Mouse (Mus musculus) kidney, postnatal 0 days (tissue): ENCODE data around the gene Reck. TPM values are rescaled to one million over a fixed set of nuclear protein-coding genes. Genes with fewer than 3 reads are reported as not detected.

Experiments used
- ATAC-seq: fragments of 200-750 bp; cut with Nextera tagmentation; replicated peaks from 2 replicates; pipeline ENCODE4 v1.8.0; 2017; ENCODE audit warnings: low read depth, moderate number of reproducible peaks, moderate TSS enrichment, moderate library complexity; ENCODE audit not compliant: low FRiP score
- DNase-seq: peaks from one replicate; pipeline ENCODE4 v3.0.0-alpha.2; 2016; ENCODE audit warnings: low spot score
- H3K27ac ChIP-seq: fragments of 300-500 bp; sonication (generic); 2 replicates; pipeline ENCODE4 v1.5.1; 2014; ENCODE audit warnings: mild to moderate bottlenecking
- H3K27me3 ChIP-seq: fragments of 300-500 bp; sonication (generic); 2 replicates; pipeline ENCODE4 v1.6.1; 2014; ENCODE audit warnings: low read length, mixed read lengths; ENCODE audit not compliant: insufficient read depth
- H3K36me3 ChIP-seq: fragments of 300-500 bp; sonication (generic); 2 replicates; pipeline ENCODE4 v1.6.1; 2014; ENCODE audit warnings: low read length, mixed read lengths; ENCODE audit not compliant: insufficient read depth
- H3K4me1 ChIP-seq: fragments of 300-500 bp; sonication (generic); replicated peaks from 2 replicates; pipeline ENCODE4 v1.6.1; 2014; ENCODE audit warnings: antibody characterized with exemption, low read length, mixed read lengths; ENCODE audit not compliant: insufficient read depth
- H3K4me2 ChIP-seq: fragments of 300-500 bp; sonication (generic); 2 replicates; pipeline ENCODE4 v1.6.1; 2014; ENCODE audit warnings: mild to moderate bottlenecking, low read length, moderate library complexity, mixed read lengths
- H3K4me3 ChIP-seq: fragments of 300-500 bp; sonication (generic); replicated peaks from 2 replicates; pipeline ENCODE4 v1.5.1; 2014; ENCODE audit warnings: low read depth, low read length
- H3K9ac ChIP-seq: fragments of 300-500 bp; sonication (generic); 2 replicates; pipeline ENCODE4 v1.6.1; 2014; ENCODE audit warnings: low read depth, low read length
- H3K9me3 ChIP-seq: fragments of 300-500 bp; sonication (generic); replicated peaks from 2 replicates; pipeline ENCODE4 v1.6.1; 2016; ENCODE audit warnings: low read length, inconsistent platforms, mixed read lengths
- CTCF ChIP-seq: IDR thresholded peaks from 2 replicates; pipeline ENCODE4 v1.5.1; 2016; ENCODE audit warnings: antibody characterized with exemption, low read depth, mild to moderate bottlenecking, moderate library complexity
- WGBS: fragments of 180-500 bp; shearing (Covaris S2); extraction: QIAGEN DNeasy Blood & Tissue Kit; methylation state at CpG from one replicate; pipeline ENCODE4 v1.1.7; 2014; 5-methylcytosine and 5-hydroxymethylcytosine counted together
- polyA plus RNA-seq: library from polyadenylated mRNA; unstranded; fragments of >200 nt; fragmentation: Nextera tagmentation; extraction: Ambion mirVana; gene quantifications from 2 replicates; pipeline ENCODE4 v1.2.1, GENCODE M21; 2015

Gene Reck
- polyA plus RNA-seq, 1 experiment from 2014 or later: 20.2 TPM

- no peak overlapping the region for H3K4me3 ChIP-seq
- no peaks in the 10 kb centered on the region for H3K36me3 ChIP-seq
- WGBS: 72% methylated on average over 10 of the region's 10 CpGs
- ATAC-seq: no peak
- TF ChIP-seq CTCF: no peak
- H3K4me1 ChIP-seq: peaks cover 20% of the 10 kb centered on the region
- DNase-seq: no peak
- no peaks in the 10 kb centered on the region for H3K9me3 ChIP-seq
- H3K27me3 ChIP-seq: no peaks in the 10 kb centered on the region
- H3K9ac ChIP-seq: no peak overlapping the region
- H3K4me2 ChIP-seq: no peak overlapping the region
- no peak overlapping the region for H3K27ac ChIP-seq
Measured at GRCm38 (mm10) chr4:43974914-43975616, 99.7 kb downstream of the Reck start.

- H3K36me3 ChIP-seq: no peaks in the 10 kb centered on the region
- WGBS: 79% methylated on average over 6 of the region's 6 CpGs
- no peaks in the 10 kb centered on the region for H3K9me3 ChIP-seq
- H3K27ac ChIP-seq: no peak overlapping the region
- TF ChIP-seq CTCF: no peak
- H3K27me3 ChIP-seq: no peaks in the 10 kb centered on the region
- no peak overlapping the region for H3K4me2 ChIP-seq
- no peak overlapping the region for H3K4me3 ChIP-seq
- no peak overlapping the region for H3K9ac ChIP-seq
- H3K4me1 ChIP-seq: peaks cover 20% of the 10 kb centered on the region
- DNase-seq (no peak), ATAC-seq (no peak)
Measured at GRCm38 (mm10) chr4:43976223-43976740, 101.0 kb downstream of the Reck start.

- DNase-seq: peak; percentile 87
- peaks cover 5% of the 10 kb centered on the region; the same call in 1 of the 2 replicates for H3K4me1 ChIP-seq
- no peak overlapping the region for H3K4me2 ChIP-seq
- 0 out of 2 replicates have a peak, but pooled peaks have one; percentile 12 for TF ChIP-seq CTCF
- H3K36me3 ChIP-seq: no peaks in the 10 kb centered on the region
- no peak overlapping the region for H3K4me3 ChIP-seq
- 27% methylated on average over 17 of the region's 17 CpGs for WGBS
- peak; percentile 76; the same call in 1 of the 2 replicates for ATAC-seq
- H3K9me3 ChIP-seq: no peaks in the 10 kb centered on the region
- no peak overlapping the region for H3K9ac ChIP-seq
- H3K27ac ChIP-seq: peak overlapping the region; percentile 82
- no peaks in the 10 kb centered on the region for H3K27me3 ChIP-seq
Measured at GRCm38 (mm10) chr4:43978521-43979443, 103.5 kb downstream of the Reck start.

GRCm38 (mm10) chr4:43979746-43980145 is 104.4 kb downstream of the Reck start:
- Histone ChIP-seq H3K4me1 (peaks cover 5% of the 10 kb centered on the region; the same call in 1 of the 2 replicates), H3K4me3 (no peak overlapping the region), H3K4me2 (no peak overlapping the region), H3K9me3 (no peaks in the 10 kb centered on the region), H3K36me3 (no peaks in the 10 kb centered on the region), H3K9ac (no peak overlapping the region), H3K27me3 (no peaks in the 10 kb centered on the region), H3K27ac (0 out of 2 replicates have a peak overlapping the region, but pooled peaks have one; percentile 82)
- WGBS: 75% methylated on average over 3 of the region's 3 CpGs
- TF ChIP-seq CTCF: no peak
- DNase-seq (no peak), ATAC-seq (no peak)

GRCm38 (mm10) chr4:43980236-43980635 is 104.9 kb downstream of the Reck start:
- 73% methylated on average over 4 of the region's 4 CpGs for WGBS
- no peak for TF ChIP-seq CTCF

GRCm38 (mm10) chr4:43980846-43981245 is 105.5 kb downstream of the Reck start:
- WGBS: 95% methylated on average over 6 of the region's 6 CpGs

More at GRCm38 (mm10) chr4:43980236-43980635, 104.9 kb downstream of the Reck start:
- Histone ChIP-seq H3K9me3 (no peaks in the 10 kb centered on the region), H3K4me3 (no peak overlapping the region), H3K4me1 (peaks cover 5% of the 10 kb centered on the region; the same call in 1 of the 2 replicates), H3K9ac (no peak overlapping the region), H3K4me2 (no peak overlapping the region), H3K36me3 (no peaks in the 10 kb centered on the region), H3K27ac (no peak overlapping the region), H3K27me3 (no peaks in the 10 kb centered on the region)
- ATAC-seq (no peak), DNase-seq (no peak)

More at GRCm38 (mm10) chr4:43980846-43981245, 105.5 kb downstream of the Reck start:
- H3K27me3 ChIP-seq: no peaks in the 10 kb centered on the region
- ATAC-seq (no peak), DNase-seq (no peak)
- peaks cover 5% of the 10 kb centered on the region; the same call in 1 of the 2 replicates for H3K4me1 ChIP-seq
- no peak overlapping the region for H3K27ac ChIP-seq
- H3K36me3 ChIP-seq: no peaks in the 10 kb centered on the region
- H3K9me3 ChIP-seq: no peaks in the 10 kb centered on the region
- H3K9ac ChIP-seq: no peak overlapping the region
- no peak overlapping the region for H3K4me3 ChIP-seq
- TF ChIP-seq CTCF: no peak
- no peak overlapping the region for H3K4me2 ChIP-seq
